Mouse (Mus musculus) kidney, postnatal 0 days (tissue): ENCODE results near the gene Rnpepl1. TPM values are rescaled to one million over a fixed set of nuclear protein-coding genes. Genes with fewer than 3 reads are reported as not detected.

Experiments used
- ATAC-seq: fragments of 200-750 bp; cut with Nextera tagmentation; replicated peaks from 2 replicates; pipeline ENCODE4 v1.8.0; 2017; ENCODE audit warnings: low read depth, moderate number of reproducible peaks, moderate TSS enrichment, moderate library complexity; ENCODE audit not compliant: low FRiP score
- DNase-seq: peaks from one replicate; pipeline ENCODE4 v3.0.0-alpha.2; 2016; ENCODE audit warnings: low spot score
- H3K27ac ChIP-seq: fragments of 300-500 bp; sonication (generic); 2 replicates; pipeline ENCODE4 v1.5.1; 2014; ENCODE audit warnings: mild to moderate bottlenecking
- H3K27me3 ChIP-seq: fragments of 300-500 bp; sonication (generic); 2 replicates; pipeline ENCODE4 v1.6.1; 2014; ENCODE audit warnings: low read length, mixed read lengths; ENCODE audit not compliant: insufficient read depth
- H3K36me3 ChIP-seq: fragments of 300-500 bp; sonication (generic); 2 replicates; pipeline ENCODE4 v1.6.1; 2014; ENCODE audit warnings: low read length, mixed read lengths; ENCODE audit not compliant: insufficient read depth
- H3K4me1 ChIP-seq: fragments of 300-500 bp; sonication (generic); replicated peaks from 2 replicates; pipeline ENCODE4 v1.6.1; 2014; ENCODE audit warnings: antibody characterized with exemption, low read length, mixed read lengths; ENCODE audit not compliant: insufficient read depth
- H3K4me2 ChIP-seq: fragments of 300-500 bp; sonication (generic); 2 replicates; pipeline ENCODE4 v1.6.1; 2014; ENCODE audit warnings: mild to moderate bottlenecking, low read length, moderate library complexity, mixed read lengths
- H3K4me3 ChIP-seq: fragments of 300-500 bp; sonication (generic); replicated peaks from 2 replicates; pipeline ENCODE4 v1.5.1; 2014; ENCODE audit warnings: low read depth, low read length
- H3K9ac ChIP-seq: fragments of 300-500 bp; sonication (generic); 2 replicates; pipeline ENCODE4 v1.6.1; 2014; ENCODE audit warnings: low read depth, low read length
- H3K9me3 ChIP-seq: fragments of 300-500 bp; sonication (generic); replicated peaks from 2 replicates; pipeline ENCODE4 v1.6.1; 2016; ENCODE audit warnings: low read length, inconsistent platforms, mixed read lengths
- CTCF ChIP-seq: IDR thresholded peaks from 2 replicates; pipeline ENCODE4 v1.5.1; 2016; ENCODE audit warnings: antibody characterized with exemption, low read depth, mild to moderate bottlenecking, moderate library complexity
- whole genome bisulfite sequencing: fragments of 180-500 bp; shearing (Covaris S2); extraction: QIAGEN DNeasy Blood & Tissue Kit; methylation state at CpG from one replicate; pipeline ENCODE4 v1.1.7; 2014; 5-methylcytosine and 5-hydroxymethylcytosine counted together
- polyA plus RNA-seq: library from polyadenylated mRNA; unstranded; fragments of >200 nt; fragmentation: Nextera tagmentation; extraction: Ambion mirVana; gene quantifications from 2 replicates; pipeline ENCODE4 v1.2.1, GENCODE M21; 2015

The Rnpepl1 gene
- polyA plus RNA-seq, 1 experiment from 2014 or later, result 39.4 TPM

GRCm38 (mm10) chr1:92874011-92874410, 36.6 kb upstream of the Rnpepl1 start:
- ATAC-seq (no peak; the same call in 1 of the 2 replicates), DNase-seq (no peak)
- Histone ChIP-seq H3K9me3 (no peaks in the 10 kb centered on the region), H3K4me1 (0 out of 2 replicates have a peak, but pooled peaks cover 2% of the 10 kb centered on the region), H3K27me3 (no peaks in the 10 kb centered on the region), H3K4me2 (no peak overlapping the region), H3K36me3 (no peaks in the 10 kb centered on the region), H3K4me3 (no peak overlapping the region), H3K27ac (no peak overlapping the region), H3K9ac (no peak overlapping the region)
- no peak for TF ChIP-seq CTCF
- 78% methylated on average over 3 of the region's 3 CpGs for WGBS

GRCm38 (mm10) chr1:92875360-92876111, 35.0 kb upstream of the Rnpepl1 start:
- TF ChIP-seq CTCF, result no peak
- no peak overlapping the region for H3K9ac ChIP-seq
- H3K4me1 ChIP-seq, result 0 out of 2 replicates have a peak, but pooled peaks cover 2% of the 10 kb centered on the region
- 75% methylated on average over 8 of the region's 8 CpGs for WGBS
- no peak overlapping the region for H3K27ac ChIP-seq
- no peaks in the 10 kb centered on the region for H3K9me3 ChIP-seq
- no peaks in the 10 kb centered on the region for H3K27me3 ChIP-seq
- no peaks in the 10 kb centered on the region for H3K36me3 ChIP-seq
- no peak overlapping the region for H3K4me2 ChIP-seq
- no peak for ATAC-seq
- no peak for DNase-seq
- no peak overlapping the region for H3K4me3 ChIP-seq

GRCm38 (mm10) chr1:92877431-92877978, 33.1 kb upstream of the Rnpepl1 start:
- no peak overlapping the region for H3K4me3 ChIP-seq
- 0 out of 2 replicates have a peak, but pooled peaks cover 2% of the 10 kb centered on the region for H3K4me1 ChIP-seq
- H3K27ac ChIP-seq, result no peak overlapping the region
- no peak overlapping the region for H3K4me2 ChIP-seq
- no peak overlapping the region for H3K9ac ChIP-seq
- ATAC-seq (no peak), DNase-seq (peak; percentile 24)
- TF ChIP-seq CTCF, result no peak
- H3K9me3 ChIP-seq, result no peaks in the 10 kb centered on the region
- WGBS, result 34% methylated on average over 12 of the region's 12 CpGs
- no peaks in the 10 kb centered on the region for H3K36me3 ChIP-seq
- H3K27me3 ChIP-seq, result no peaks in the 10 kb centered on the region

- 44% methylated on average over 13 of the region's 13 CpGs for WGBS
- TF ChIP-seq CTCF, result no peak
- Histone ChIP-seq H3K27ac (no peak overlapping the region), H3K4me2 (no peak overlapping the region), H3K9me3 (no peaks in the 10 kb centered on the region), H3K27me3 (no peaks in the 10 kb centered on the region), H3K9ac (no peak overlapping the region), H3K4me3 (no peak overlapping the region), H3K4me1 (0 out of 2 replicates have a peak, but pooled peaks cover 2% of the 10 kb centered on the region), H3K36me3 (no peaks in the 10 kb centered on the region)
- peak; percentile 58 for DNase-seq
- peak; percentile 58 for ATAC-seq
These were observed 32.4 kb upstream of the Rnpepl1 start for GRCm38 (mm10) chr1:92878066-92878741.

- no peak for DNase-seq
- Histone ChIP-seq H3K4me3 (no peak overlapping the region), H3K27ac (no peak overlapping the region), H3K27me3 (no peaks in the 10 kb centered on the region), H3K9ac (no peak overlapping the region), H3K36me3 (no peaks in the 10 kb centered on the region), H3K9me3 (no peaks in the 10 kb centered on the region), H3K4me2 (no peak overlapping the region), H3K4me1 (no peaks in the 10 kb centered on the region)
- no peak for ATAC-seq
- no peak for TF ChIP-seq CTCF
- WGBS, result 87% methylated on average over 12 of the region's 12 CpGs
These were observed 31.3 kb upstream of the Rnpepl1 start for GRCm38 (mm10) chr1:92879266-92879665.

GRCm38 (mm10) chr1:92880101-92880500, 30.5 kb upstream of the Rnpepl1 start:
- DNase-seq, result no peak
- H3K27ac ChIP-seq, result no peak overlapping the region
- WGBS, result 63% methylated on average over 5 of the region's 5 CpGs
- no peaks in the 10 kb centered on the region for H3K9me3 ChIP-seq
- H3K9ac ChIP-seq, result no peak overlapping the region
- no peak for ATAC-seq
- no peaks in the 10 kb centered on the region for H3K4me1 ChIP-seq
- no peaks in the 10 kb centered on the region for H3K36me3 ChIP-seq
- no peak for TF ChIP-seq CTCF
- no peak overlapping the region for H3K4me2 ChIP-seq
- no peaks in the 10 kb centered on the region for H3K27me3 ChIP-seq
- no peak overlapping the region for H3K4me3 ChIP-seq
